Mouse (Mus musculus) liver, adult 2 months (tissue): ENCODE results near the gene Vamp3. TPM values are rescaled to one million over a fixed set of nuclear protein-coding genes. Genes with fewer than 3 reads are reported as not detected.
A peak's percentile ranks its signal among the peaks of the same experiment; 100 is the strongest.

ENCODE experiments used
- DNase-seq: peaks from one replicate; pipeline ENCODE4 v3.0.0-alpha.2; 2011; ENCODE audit warnings: low read depth, low spot score; ENCODE audit errors: extremely low read depth
- H3K27ac ChIP-seq: fragments of 200-500 bp; replicated peaks from 2 replicates; pipeline ENCODE4 v1.5.1; 2012; ENCODE audit warnings: low read depth, mild to moderate bottlenecking, control low read depth, inconsistent platforms, low read length; ENCODE audit not compliant: insufficient read depth
- H3K27me3 ChIP-seq: fragments of 200-500 bp; 2 replicates; pipeline ENCODE4 v1.6.1; 2012; ENCODE audit warnings: mild to moderate bottlenecking, moderate library complexity, low read length, inconsistent platforms; ENCODE audit not compliant: control insufficient read depth, insufficient read depth
- H3K36me3 ChIP-seq: fragments of 200-500 bp; 2 replicates; pipeline ENCODE4 v1.6.1; 2012; ENCODE audit warnings: low read length, inconsistent platforms; ENCODE audit not compliant: control insufficient read depth, insufficient read depth
- H3K4me1 ChIP-seq: fragments of 200-500 bp; 2 replicates; pipeline ENCODE4 v1.6.1; 2011; ENCODE audit warnings: low read length; ENCODE audit not compliant: control insufficient read depth, insufficient read depth
- H3K4me3 ChIP-seq: fragments of 200-500 bp; 2 replicates; pipeline ENCODE4 v1.5.1; 2011; ENCODE audit warnings: low read depth, mild to moderate bottlenecking, control low read depth, low read length, moderate library complexity; ENCODE audit not compliant: insufficient read depth
- H3K79me2 ChIP-seq: fragments of 200-500 bp; 2 replicates; pipeline ENCODE4 v1.6.1; 2012; ENCODE audit warnings: inconsistent platforms, mild to moderate bottlenecking, low read length, moderate library complexity; ENCODE audit not compliant: control insufficient read depth, insufficient read depth
- H3K9ac ChIP-seq: fragments of 200-500 bp; 2 replicates; pipeline ENCODE4 v1.6.1; 2012; ENCODE audit warnings: low read depth, mild to moderate bottlenecking, control low read depth, inconsistent platforms, low read length
- CTCF ChIP-seq: fragments of 200-500 bp; IDR thresholded peaks from 2 replicates; pipeline ENCODE4 v1.5.1; 2011; ENCODE audit warnings: low read depth, low read length, control low read depth
- POLR2A ChIP-seq: fragments of 200-500 bp; IDR thresholded peaks from 2 replicates; pipeline ENCODE4 v1.6.1; 2011; ENCODE audit warnings: low read length, control low read depth; ENCODE audit not compliant: insufficient read depth; ENCODE audit errors: extremely low read depth
- WGBS: fragments of 180-500 bp; shearing (Covaris S2); methylation state at CpG from one replicate; pipeline ENCODE4 v1.1.7; 2018; 5-methylcytosine and 5-hydroxymethylcytosine counted together
- polyA plus RNA-seq: library from polyadenylated mRNA; depleted of rRNA; stranded (reverse); fragments of >200 nt; gene quantifications from 2 replicates; pipeline ENCODE4 v1.2.3, GENCODE M21; 2012
- total RNA-seq: library from RNA; depleted of rRNA; stranded (reverse); fragments of >200 nt; gene quantifications from 2 replicates; pipeline ENCODE4 v1.2.3, GENCODE M21; 2014

Gene Vamp3
- total and polyA plus RNA-seq, 2 experiments: 5.9 to 16.4 TPM

DNA sequence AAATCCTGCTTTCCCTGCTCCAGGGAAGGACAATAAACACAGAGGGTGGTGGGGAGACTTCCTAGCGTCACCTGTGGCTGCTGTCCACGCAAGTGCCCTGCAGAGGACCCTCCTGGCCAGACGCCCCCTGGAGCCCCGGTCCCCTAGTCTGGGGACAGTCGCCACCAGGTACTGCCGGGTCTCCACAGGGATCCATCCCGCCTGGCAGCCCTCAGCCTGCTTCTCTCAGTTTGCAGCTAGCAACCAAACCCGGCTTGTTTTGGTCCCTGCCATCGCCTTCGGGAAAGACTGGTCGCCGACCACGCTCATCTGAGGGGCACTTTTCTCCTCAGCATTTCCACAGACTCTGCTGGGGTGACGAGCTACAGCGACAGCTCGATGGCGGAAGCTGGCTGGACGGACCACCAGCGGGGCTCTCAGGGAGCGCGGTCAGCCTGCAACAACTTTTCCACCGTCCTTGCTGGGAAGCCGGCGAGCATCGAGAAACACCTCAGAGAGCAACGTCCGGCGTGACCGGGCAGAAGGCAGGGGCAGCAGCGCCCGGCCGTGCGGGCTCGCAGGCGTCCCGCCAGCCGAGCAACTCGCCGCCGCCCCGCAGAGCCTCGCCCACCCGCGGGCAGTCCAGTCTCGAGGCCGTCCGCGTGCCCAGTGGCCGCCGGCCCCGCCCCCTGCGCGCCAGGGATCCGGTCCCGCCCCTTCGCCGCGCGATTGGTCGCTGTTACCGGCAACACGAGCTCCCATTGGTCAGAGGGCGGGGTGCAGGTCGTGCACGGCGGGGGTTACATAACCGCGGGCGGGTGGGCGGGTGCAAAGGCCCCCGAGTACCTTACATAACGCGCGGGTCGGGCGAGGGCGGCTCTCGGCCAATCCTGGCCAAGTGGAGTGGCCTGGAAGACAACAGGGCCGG is 13.5 kb downstream of the Vamp3 start, which contains the start of gene Per3:
Gene Per3, minus strand, starts transcription at position 629 of the 907 bp plus-strand sequence.
- Histone ChIP-seq H3K27ac (peak within 1 kb of the TSS; percentile 90), H3K4me3 (peak within 1 kb of the TSS; percentile 72), H3K27me3 (no peaks in the 10 kb centered on the region), H3K79me2 (no peaks in the 10 kb centered on the region), H3K36me3 (peaks cover 33% of the 10 kb centered on the region), H3K4me1 (peaks cover 7% of the 10 kb centered on the region; the same call in 1 of the 2 replicates), H3K9ac (peak within 1 kb of the TSS; percentile 81)
- 1% methylated on average over 79 of the region's 79 CpGs for WGBS
- peak; percentile 85 for DNase-seq
- TF ChIP-seq CTCF: no peak
- peak; percentile 96 for TF ChIP-seq POLR2A

DNA sequence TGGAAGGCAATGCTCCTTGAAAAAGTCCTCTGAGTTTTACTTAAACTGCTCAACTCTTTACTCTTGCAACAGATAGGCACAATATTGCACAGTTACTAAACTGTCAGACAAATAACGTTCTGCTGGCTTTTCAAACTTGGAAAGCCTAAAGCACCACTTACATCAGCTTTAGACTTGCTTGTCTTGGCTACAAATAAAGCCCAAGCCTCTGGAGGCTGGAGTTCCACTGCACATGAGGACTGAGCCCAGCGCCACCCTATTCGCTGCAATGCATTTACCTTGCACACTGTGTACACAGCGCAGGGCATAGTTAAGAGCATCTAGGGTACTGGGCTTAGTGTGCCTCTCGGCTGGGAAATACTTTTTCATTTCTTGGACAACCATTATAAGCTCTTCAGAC is 14.5 kb downstream of the Vamp3 start:
- Histone ChIP-seq H3K79me2 (no peaks in the 10 kb centered on the region), H3K27me3 (no peaks in the 10 kb centered on the region), H3K36me3 (peaks cover 25% of the 10 kb centered on the region), H3K9ac (peak overlapping the region; percentile 81), H3K4me3 (peak overlapping the region; percentile 72), H3K4me1 (peaks cover 7% of the 10 kb centered on the region; the same call in 1 of the 2 replicates), H3K27ac (peak overlapping the region; percentile 90)
- no peak for TF ChIP-seq CTCF
- no peak for TF ChIP-seq POLR2A
- peak; percentile 75 for DNase-seq
- WGBS: 15% methylated on average over 5 of the region's 5 CpGs

DNA sequence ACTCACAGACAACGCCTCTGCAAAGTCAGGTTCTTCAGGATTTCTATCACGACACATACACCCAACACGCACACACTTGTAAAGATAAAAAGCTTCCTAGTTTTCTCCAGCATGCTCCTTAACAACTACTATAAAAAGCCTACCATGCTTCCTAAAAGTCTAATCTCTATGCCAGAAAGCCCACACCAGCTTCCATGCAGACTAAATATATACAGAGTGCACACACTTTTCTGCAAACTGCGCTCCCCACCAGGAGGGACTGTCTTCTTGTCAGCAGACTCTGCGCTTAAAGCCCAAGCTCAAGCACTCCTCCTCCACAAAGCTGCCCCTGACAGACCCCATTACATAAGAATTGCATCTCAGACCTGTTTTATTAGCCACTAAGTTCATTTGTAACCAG is 16.3 kb downstream of the Vamp3 start:
- no peak overlapping the region for H3K9ac ChIP-seq
- H3K36me3 ChIP-seq: peaks cover 25% of the 10 kb centered on the region
- DNase-seq: no peak
- no peaks in the 10 kb centered on the region for H3K27me3 ChIP-seq
- no peak overlapping the region for H3K27ac ChIP-seq
- no peaks in the 10 kb centered on the region for H3K79me2 ChIP-seq
- peaks cover 7% of the 10 kb centered on the region; the same call in 1 of the 2 replicates for H3K4me1 ChIP-seq
- WGBS: 92% methylated on average over 5 of the region's 5 CpGs
- no peak overlapping the region for H3K4me3 ChIP-seq
- TF ChIP-seq CTCF (no peak), POLR2A (no peak)

DNA sequence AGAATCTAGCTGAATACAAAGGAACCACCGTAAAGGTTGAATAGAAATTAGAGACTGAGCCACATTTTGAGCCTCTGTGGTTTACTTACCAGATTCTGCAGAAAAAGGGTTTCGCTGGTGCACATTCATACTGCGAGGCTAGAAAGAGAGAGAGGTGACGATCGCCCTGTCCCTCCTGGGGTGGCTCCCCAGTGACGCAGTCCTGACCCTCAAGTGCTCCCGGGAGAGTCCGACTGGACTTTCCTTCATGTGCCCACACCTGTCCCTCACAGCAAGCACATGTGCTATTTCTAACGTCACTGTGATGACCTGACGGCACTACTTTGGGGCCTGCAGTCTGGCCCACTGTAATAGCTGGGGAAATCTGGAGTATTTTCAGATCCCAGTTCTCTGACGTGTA is 20.0 kb downstream of the Vamp3 start:
- WGBS: 95% methylated on average over 11 of the region's 11 CpGs
- no peaks in the 10 kb centered on the region for H3K27me3 ChIP-seq
- no peak overlapping the region for H3K9ac ChIP-seq
- H3K27ac ChIP-seq: no peak overlapping the region
- H3K36me3 ChIP-seq: peaks cover 27% of the 10 kb centered on the region
- no peaks in the 10 kb centered on the region for H3K4me1 ChIP-seq
- TF ChIP-seq POLR2A: no peak
- no peak for TF ChIP-seq CTCF
- H3K79me2 ChIP-seq: no peaks in the 10 kb centered on the region
- DNase-seq: no peak
- no peak overlapping the region for H3K4me3 ChIP-seq

DNA sequence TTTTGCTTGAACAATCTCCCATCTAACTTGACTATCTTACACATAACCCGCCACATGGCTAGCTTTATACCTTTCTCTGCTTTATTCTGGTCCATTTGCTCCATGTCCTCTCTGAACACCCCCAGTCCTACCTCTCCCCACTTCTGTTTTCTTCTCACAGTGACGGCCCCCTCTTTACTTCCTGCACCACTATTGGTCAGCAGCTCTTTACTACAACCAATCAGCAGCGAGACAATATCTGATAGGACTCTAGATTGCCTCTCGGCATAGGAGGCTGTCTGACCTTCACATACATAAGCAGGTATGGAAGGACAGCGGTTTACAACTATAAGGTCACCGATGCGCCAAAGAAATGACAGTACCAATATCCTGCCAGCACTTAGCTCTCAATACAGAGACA is 21.2 kb downstream of the Vamp3 start:
- H3K27ac ChIP-seq: no peak overlapping the region
- H3K27me3 ChIP-seq: no peaks in the 10 kb centered on the region
- WGBS: 93% methylated on average over 7 of the region's 7 CpGs
- H3K4me1 ChIP-seq: no peaks in the 10 kb centered on the region
- H3K36me3 ChIP-seq: peaks cover 32% of the 10 kb centered on the region
- no peaks in the 10 kb centered on the region for H3K79me2 ChIP-seq
- no peak for TF ChIP-seq CTCF
- TF ChIP-seq POLR2A: no peak
- no peak overlapping the region for H3K9ac ChIP-seq
- no peak overlapping the region for H3K4me3 ChIP-seq
- DNase-seq: no peak

DNA sequence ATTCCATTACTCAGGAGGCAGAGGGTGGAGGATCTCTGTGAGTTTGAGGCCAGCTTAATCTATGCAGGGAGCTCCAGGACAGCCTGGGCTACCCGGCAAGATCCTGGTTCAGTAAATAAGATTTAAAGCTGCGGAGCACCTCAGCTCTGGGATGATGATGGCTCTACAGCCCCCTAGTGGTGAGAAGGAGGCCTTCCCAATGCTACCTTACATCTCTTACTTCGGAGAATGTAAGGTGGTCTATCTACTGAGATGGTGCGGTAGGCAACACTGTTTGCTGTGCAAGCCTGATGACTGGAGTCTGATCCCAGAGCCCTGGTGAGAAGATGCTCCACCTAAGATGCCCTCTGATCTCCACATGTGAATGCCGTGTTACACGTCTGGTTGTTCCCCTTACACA is 30.8 kb downstream of the Vamp3 start:
- Histone ChIP-seq H3K27me3 (no peaks in the 10 kb centered on the region), H3K9ac (no peak overlapping the region), H3K4me3 (no peak overlapping the region), H3K4me1 (no peaks in the 10 kb centered on the region), H3K36me3 (peaks cover 52% of the 10 kb centered on the region), H3K79me2 (no peaks in the 10 kb centered on the region; the same call in 1 of the 2 replicates), H3K27ac (no peak overlapping the region)
- TF ChIP-seq POLR2A (no peak), CTCF (peak; percentile 46)
- 73% methylated on average over 6 of the region's 6 CpGs for WGBS
- DNase-seq: no peak
